Mouse (Mus musculus) MEL (cell line): ENCODE measurements at regions not wholly inside any gene's neighbourhood (a gene's known extent, or its start where the extent isn't known, plus 50 kb on each side); places are given as distances from the start of the nearest gene placed in this dataset.

Experiments
- DNase-seq: peaks from one replicate; pipeline ENCODE4 v3.0.0; 2011; ENCODE audit warnings: low read depth, low spot score
- H3K27ac ChIP-seq: 2 replicates; pipeline ENCODE4 v1.5.1; 2012; ENCODE audit warnings: low read depth, mild to moderate bottlenecking, control low read depth, low read length, moderate library complexity; ENCODE audit not compliant: control insufficient read depth
- H3K27me3 ChIP-seq, 2 experiments: fragments of 150-350 bp in 1 of 2; sonication (generic) in 1 of 2; 2 replicates each; pipeline ENCODE4 v1.6.1; 2012; ENCODE audit warnings: low read length in 2 of 2, mild to moderate bottlenecking in 2 of 2, improper control_type of control experiment in 1 of 2, moderate library complexity in 1 of 2; ENCODE audit not compliant: insufficient read depth in 2 of 2, control insufficient read depth in 1 of 2
- H3K36me3 ChIP-seq, 2 experiments: 2 replicates each; pipeline ENCODE4 v1.6.1; 2012 to 2014; ENCODE audit warnings: low read length in 2 of 2, improper control_type of control experiment in 1 of 2, inconsistent platforms in 1 of 2, mild to moderate bottlenecking in 1 of 2; ENCODE audit not compliant: insufficient read depth in 2 of 2, control insufficient read depth in 1 of 2
- H3K4me1 ChIP-seq, 2 experiments: fragments of 150-350 bp in 1 of 2; sonication (generic) in 1 of 2; 2 replicates each; pipeline ENCODE4 v1.6.1; 2012; ENCODE audit warnings: low read length in 2 of 2, improper control_type of control experiment in 1 of 2, mild to moderate bottlenecking in 1 of 2; ENCODE audit not compliant: insufficient read depth in 2 of 2, control insufficient read depth in 1 of 2
- H3K4me3 ChIP-seq, 2 experiments: fragments of 150-350 bp in 1 of 2; sonication (generic) in 1 of 2; 2 replicates each; pipeline ENCODE4 v1.5.1; 2012; ENCODE audit warnings: low read depth in 2 of 2, low read length in 2 of 2, mild to moderate bottlenecking in 2 of 2, moderate library complexity in 2 of 2, control low read depth in 1 of 2, improper control_type of control experiment in 1 of 2; ENCODE audit not compliant: control insufficient read depth in 1 of 2, insufficient read depth in 1 of 2
- H3K79me2 ChIP-seq: 2 replicates; pipeline ENCODE4 v1.6.1; 2012; ENCODE audit warnings: mild to moderate bottlenecking, low read length, moderate library complexity; ENCODE audit not compliant: control insufficient read depth, poor library complexity, insufficient read depth
- H3K9ac ChIP-seq: 2 replicates; pipeline ENCODE4 v1.6.1; 2012; ENCODE audit warnings: low read depth, mild to moderate bottlenecking, control low read depth, low read length, moderate library complexity; ENCODE audit not compliant: control insufficient read depth, poor library complexity, severe bottlenecking
- H3K9me3 ChIP-seq: fragments of 150-350 bp; sonication (generic); replicated peaks from 2 replicates; pipeline ENCODE4 v1.6.1; 2012; ENCODE audit warnings: mild to moderate bottlenecking, low read length, improper control_type of control experiment, moderate library complexity; ENCODE audit not compliant: insufficient read depth
- E2F4 ChIP-seq: IDR thresholded peaks from 2 replicates; pipeline ENCODE4 v1.6.1; 2011; ENCODE audit warnings: low read depth, low read length, improper control_type of control experiment, borderline replicate concordance
- GATA1 ChIP-seq: IDR thresholded peaks from 2 replicates; pipeline ENCODE4 v1.6.1; 2011; ENCODE audit warnings: low read depth, low read length, improper control_type of control experiment
- MAZ ChIP-seq: IDR thresholded peaks from 2 replicates; pipeline ENCODE4 v1.6.1; 2012; ENCODE audit warnings: low read depth, mild to moderate bottlenecking, inconsistent platforms, low read length, improper control_type of control experiment
- MYB ChIP-seq: IDR thresholded peaks from 2 replicates; pipeline ENCODE4 v1.6.1; 2011; ENCODE audit warnings: mild to moderate bottlenecking, low read depth, low read length, improper control_type of control experiment
- NELFE ChIP-seq: IDR thresholded peaks from 2 replicates; pipeline ENCODE4 v1.6.1; 2011; ENCODE audit warnings: low read depth, low read length, improper control_type of control experiment
- RAD21 ChIP-seq: IDR thresholded peaks from 2 replicates; pipeline ENCODE4 v1.6.1; 2011; ENCODE audit warnings: mild to moderate bottlenecking, low read depth, low read length, improper control_type of control experiment
- RCOR1 ChIP-seq: IDR thresholded peaks from 2 replicates; pipeline ENCODE4 v1.6.1; 2012; ENCODE audit warnings: low read depth, mild to moderate bottlenecking, inconsistent platforms, low read length, improper control_type of control experiment
- SMC3 ChIP-seq: IDR thresholded peaks from 2 replicates; pipeline ENCODE4 v1.6.1; 2011; ENCODE audit warnings: low read depth, low read length, improper control_type of control experiment
- TBP ChIP-seq: IDR thresholded peaks from 2 replicates; pipeline ENCODE4 v1.8.0; 2011; ENCODE audit warnings: low read depth, low read length, improper control_type of control experiment
- ZKSCAN1 ChIP-seq: IDR thresholded peaks from 2 replicates; pipeline ENCODE4 v1.6.1; 2012; ENCODE audit warnings: low read depth, mild to moderate bottlenecking, inconsistent platforms, low read length, improper control_type of control experiment, moderate library complexity

- H3K27ac ChIP-seq = no peak overlapping the region
- no peaks in the 10 kb centered on the region for H3K36me3 ChIP-seq
- no peak for DNase-seq
- no peaks in the 10 kb centered on the region for H3K79me2 ChIP-seq
- no peak overlapping the region for H3K9ac ChIP-seq
- H3K27me3 ChIP-seq = no peaks in the 10 kb centered on the region
- no peak overlapping the region for H3K4me3 ChIP-seq
- no peaks in the 10 kb centered on the region for H3K4me1 ChIP-seq
- no peak for TF ChIP-seq E2F4
- TF ChIP-seq SMC3 = no peak
- no peak for TF ChIP-seq MAZ
- TF ChIP-seq RCOR1 = no peak
- no peak for TF ChIP-seq TBP
- no peak for TF ChIP-seq GATA1
- H3K9me3 ChIP-seq = no peaks in the 10 kb centered on the region
These were observed 136.1 kb upstream of the Slco3a1 start for GRCm38 (mm10) chr7:74690706-74691105.

- no peaks in the 10 kb centered on the region for H3K4me1 ChIP-seq
- TF ChIP-seq RAD21 (no peak), NELFE (no peak), MYB (no peak)
- TF ChIP-seq, all 39 proteins: peak for 0
- no peaks in the 10 kb centered on the region for H3K9me3 ChIP-seq
- H3K27ac ChIP-seq = no peak overlapping the region
- no peaks in the 10 kb centered on the region for H3K79me2 ChIP-seq
- H3K36me3 ChIP-seq = no peaks in the 10 kb centered on the region
- no peak for DNase-seq
- H3K27me3 ChIP-seq = no peaks in the 10 kb centered on the region
- H3K4me3 ChIP-seq = no peak overlapping the region
- no peak overlapping the region for H3K9ac ChIP-seq
These were observed 133.6 kb upstream of the Slco3a1 start for GRCm38 (mm10) chr7:74688116-74688702.

DNA sequence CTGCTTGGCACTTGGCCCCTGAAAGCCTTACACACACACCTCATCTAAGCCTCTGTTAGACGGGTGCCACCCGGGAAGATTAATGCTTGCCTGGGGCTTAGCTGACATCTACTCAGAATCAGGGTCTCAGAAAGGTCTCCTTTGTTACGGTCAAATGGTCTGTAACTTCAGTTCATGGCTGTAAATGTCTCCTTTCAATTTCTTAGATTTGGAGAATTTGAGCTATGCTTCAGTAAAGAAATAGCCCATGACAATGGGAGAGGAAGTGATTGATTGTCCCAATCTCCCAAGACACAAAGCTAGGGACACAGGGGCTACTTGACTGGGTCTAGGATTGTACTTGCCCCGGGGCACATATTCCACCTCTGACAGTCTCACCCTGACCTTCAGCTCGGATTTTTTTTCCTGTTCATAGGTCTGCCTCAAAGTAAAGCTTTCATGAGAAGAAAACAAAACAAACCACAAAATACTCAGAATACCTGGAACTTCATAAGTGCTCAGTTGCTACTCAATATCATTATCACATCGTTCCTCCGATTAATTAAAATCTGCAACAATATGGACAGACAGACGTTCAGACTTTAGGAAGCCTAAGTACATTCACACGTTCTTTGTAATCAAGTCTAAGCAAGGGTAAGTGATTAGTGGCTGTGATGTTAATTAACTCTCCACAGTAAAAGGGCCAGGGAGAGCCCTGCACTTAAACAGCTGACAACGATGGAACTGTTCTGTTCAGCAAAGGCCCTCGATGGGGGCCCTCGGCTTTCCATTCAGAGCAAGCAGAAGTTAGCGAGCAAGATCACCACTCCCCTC lies 132.9 kb upstream of the Slco3a1 start:
- no peaks in the 10 kb centered on the region for H3K27me3 ChIP-seq
- H3K9me3 ChIP-seq = no peaks in the 10 kb centered on the region
- H3K27ac ChIP-seq = no peak overlapping the region
- no peak overlapping the region for H3K9ac ChIP-seq
- H3K4me1 ChIP-seq = no peaks in the 10 kb centered on the region
- no peaks in the 10 kb centered on the region for H3K79me2 ChIP-seq
- TF ChIP-seq ZKSCAN1 = no peak
- no peak overlapping the region for H3K4me3 ChIP-seq
- H3K36me3 ChIP-seq = no peaks in the 10 kb centered on the region
- DNase-seq = no peak
